Mouse (Mus musculus): Measurements from ENCODE around the gene Tmem91. TPM values are rescaled to one million over a fixed set of nuclear protein-coding genes. Genes with fewer than 3 reads are reported as not detected.

Gene Tmem91
- polyA plus RNA-seq, 1 experiment = not detected

DNA sequence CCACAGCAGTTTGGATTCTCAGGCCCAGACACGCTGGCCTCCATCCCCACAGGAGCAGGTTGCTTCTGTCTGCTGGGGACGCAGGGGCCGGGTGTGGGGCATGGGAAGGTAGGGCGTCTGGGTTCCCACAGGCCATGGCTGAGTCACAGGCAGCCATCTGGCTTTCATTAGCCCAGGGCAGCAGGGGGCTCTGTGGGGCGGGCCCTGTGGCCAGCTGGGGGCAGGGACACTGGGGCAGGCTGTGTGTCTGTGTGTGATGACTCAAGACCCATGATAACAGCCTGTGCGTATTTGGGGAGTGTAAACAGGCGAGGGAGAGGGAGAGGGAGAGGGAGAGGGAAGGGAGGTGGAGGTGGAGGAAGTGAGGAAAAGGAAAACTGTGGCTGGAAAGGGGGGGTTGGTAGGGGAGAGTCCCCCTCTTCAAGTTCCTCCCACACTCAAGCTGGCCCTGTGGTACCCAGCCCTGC is 36.8 kb upstream of the Tmem91 start:
- H3K4me1 ChIP-seq (ENCODE audit: control insufficient read depth, insufficient read depth, low read length) = peaks cover 17% of the 10 kb centered on the region
- H3K4me3 ChIP-seq (ENCODE audit: insufficient read depth, low read length) = no peak overlapping the region
- TF ChIP-seq CTCF (IDR thresholded peaks at IDR 0.05; ENCODE audit: borderline replicate concordance, insufficient read depth, low read length) (no peak), POLR2A (IDR thresholded peaks at IDR 0.05; ENCODE audit: low read depth, low read length) (no peak)
- peak overlapping the region; percentile 48 for H3K27ac ChIP-seq (ENCODE audit: insufficient read depth, low read length)

DNA sequence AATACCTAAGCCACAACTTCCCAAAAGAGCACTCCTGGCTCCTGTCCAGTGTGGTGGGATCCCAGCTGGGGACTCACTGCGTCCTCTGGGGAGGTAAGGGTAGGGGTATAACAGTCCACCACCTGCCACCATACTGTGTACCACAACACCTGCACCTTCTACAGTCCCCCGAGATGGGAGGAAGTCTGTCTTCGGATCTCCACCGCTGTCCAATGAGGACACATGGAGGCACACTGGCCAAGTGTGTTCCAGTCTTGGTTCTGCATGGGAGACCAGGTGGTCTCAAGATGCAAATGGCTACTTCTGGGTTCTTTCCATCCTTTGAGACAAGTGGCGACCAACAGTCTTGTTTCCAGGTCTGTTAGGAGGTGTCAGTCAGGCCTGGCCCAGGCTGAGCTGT is 36.2 kb upstream of the Tmem91 start:
- peaks cover 17% of the 10 kb centered on the region for H3K4me1 ChIP-seq (ENCODE audit: control insufficient read depth, insufficient read depth, low read length)
- H3K27ac ChIP-seq (ENCODE audit: insufficient read depth, low read length) = peak overlapping the region; percentile 48
- TF ChIP-seq CTCF (IDR thresholded peaks at IDR 0.05; ENCODE audit: borderline replicate concordance, insufficient read depth, low read length) = no peak
- TF ChIP-seq POLR2A (IDR thresholded peaks at IDR 0.05; ENCODE audit: low read depth, low read length) = 0 out of 2 replicates have a peak, but pooled peaks have one; percentile 25
- no peak overlapping the region for H3K4me3 ChIP-seq (ENCODE audit: insufficient read depth, low read length)

DNA sequence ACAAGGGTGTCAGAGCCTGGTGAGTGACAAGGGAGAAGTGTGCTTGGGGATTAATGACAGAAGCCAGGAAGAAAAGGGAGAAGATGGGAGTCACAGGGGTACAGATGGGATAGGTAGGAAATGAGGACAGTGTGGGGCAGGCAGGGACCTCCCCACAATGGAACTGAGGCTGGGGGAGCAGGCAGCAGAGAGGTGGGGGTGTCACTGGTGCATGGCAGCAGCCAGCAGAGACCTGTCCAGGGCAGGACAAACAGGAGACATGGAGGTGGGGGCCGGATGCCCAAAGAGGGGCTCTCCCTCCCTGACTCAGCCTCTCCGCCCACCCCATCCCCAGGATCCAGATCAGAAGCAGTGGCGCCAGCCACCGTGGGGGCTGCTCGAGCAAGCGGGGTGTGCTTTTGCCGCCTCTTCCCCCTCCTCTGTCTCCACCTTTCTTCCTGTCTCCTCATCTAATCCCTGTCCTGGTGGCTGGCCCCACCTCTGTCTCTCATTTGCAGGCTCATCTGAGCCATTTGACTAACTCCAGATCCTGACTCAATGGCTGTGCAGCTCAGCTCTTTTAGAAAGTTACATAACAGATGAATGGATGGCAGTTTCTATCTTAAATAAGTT is 35.7 kb upstream of the Tmem91 start:
- Histone ChIP-seq H3K4me3 (ENCODE audit: insufficient read depth, low read length) (no peak overlapping the region), H3K4me1 (ENCODE audit: control insufficient read depth, insufficient read depth, low read length) (peaks cover 17% of the 10 kb centered on the region), H3K27ac (ENCODE audit: insufficient read depth, low read length) (peak overlapping the region; percentile 48)
- no peak for TF ChIP-seq CTCF (IDR thresholded peaks at IDR 0.05; ENCODE audit: borderline replicate concordance, insufficient read depth, low read length)
- TF ChIP-seq POLR2A (IDR thresholded peaks at IDR 0.05; ENCODE audit: low read depth, low read length) = no peak; the same call in 1 of the 2 replicates

DNA sequence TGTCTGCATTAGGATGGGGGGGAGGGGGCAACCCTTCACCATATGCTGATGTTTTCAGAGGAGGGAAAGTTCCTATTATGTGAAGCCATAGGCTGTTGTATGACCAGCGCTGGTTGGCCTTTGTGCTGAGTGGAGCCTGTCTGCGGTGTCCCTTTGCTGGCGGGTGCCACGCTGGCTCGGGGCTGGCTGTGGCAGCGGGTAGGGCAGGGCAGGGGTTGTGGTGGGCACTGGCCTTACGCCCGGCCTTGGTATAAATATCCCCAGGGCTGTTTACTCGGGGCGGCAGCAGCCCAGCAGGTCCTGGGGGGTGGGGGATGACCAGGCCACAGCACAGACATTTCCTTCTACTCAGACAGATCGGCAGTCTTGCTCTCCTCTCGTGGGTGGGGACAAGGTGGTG is 35.0 kb upstream of the Tmem91 start:
- Histone ChIP-seq H3K4me1 (ENCODE audit: control insufficient read depth, insufficient read depth, low read length) (peaks cover 22% of the 10 kb centered on the region), H3K4me3 (ENCODE audit: insufficient read depth, low read length) (no peak overlapping the region), H3K27ac (ENCODE audit: insufficient read depth, low read length) (no peak overlapping the region)
- no peak for TF ChIP-seq POLR2A (IDR thresholded peaks at IDR 0.05; ENCODE audit: low read depth, low read length)
- no peak for TF ChIP-seq CTCF (IDR thresholded peaks at IDR 0.05; ENCODE audit: borderline replicate concordance, insufficient read depth, low read length)

DNA sequence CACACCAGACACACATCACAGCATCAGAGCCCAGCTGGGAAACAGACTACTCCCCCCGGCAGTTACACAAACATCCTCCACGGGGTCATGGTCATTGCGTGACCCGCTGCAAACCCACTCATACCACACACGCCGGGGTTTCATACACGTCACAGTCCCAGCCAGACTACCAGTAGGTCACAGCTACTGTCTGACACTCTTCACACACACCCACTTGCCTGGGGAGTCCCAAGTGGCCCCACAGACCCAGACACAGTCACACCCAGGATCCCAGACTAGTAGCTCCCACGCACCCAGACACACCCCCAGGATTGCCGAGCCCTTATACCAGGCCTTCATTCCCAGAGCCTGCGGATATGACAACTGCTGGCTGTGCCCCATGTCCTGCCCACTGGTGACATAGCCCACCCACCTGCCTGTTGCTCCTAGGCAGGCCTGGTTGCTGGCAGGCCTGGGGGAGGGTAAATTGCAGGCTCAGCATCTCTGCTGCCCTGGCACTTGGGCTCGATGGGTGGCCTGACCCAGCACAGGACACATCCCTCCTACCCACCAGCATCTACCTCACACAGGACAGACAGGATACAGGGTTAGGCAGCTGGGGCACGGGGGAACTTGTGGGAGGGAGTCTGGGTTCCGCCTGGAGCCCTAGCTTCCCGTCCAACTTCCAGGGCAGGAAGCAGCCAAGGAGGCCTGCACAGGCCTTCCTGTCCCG is 32.8 kb upstream of the Tmem91 start:
- TF ChIP-seq POLR2A (IDR thresholded peaks at IDR 0.05; ENCODE audit: low read depth, low read length) = no peak
- no peak for TF ChIP-seq CTCF (IDR thresholded peaks at IDR 0.05; ENCODE audit: borderline replicate concordance, insufficient read depth, low read length)
- Histone ChIP-seq H3K4me3 (ENCODE audit: insufficient read depth, low read length) (no peak overlapping the region), H3K4me1 (ENCODE audit: control insufficient read depth, insufficient read depth, low read length) (peaks cover 22% of the 10 kb centered on the region), H3K27ac (ENCODE audit: insufficient read depth, low read length) (no peak overlapping the region)

DNA sequence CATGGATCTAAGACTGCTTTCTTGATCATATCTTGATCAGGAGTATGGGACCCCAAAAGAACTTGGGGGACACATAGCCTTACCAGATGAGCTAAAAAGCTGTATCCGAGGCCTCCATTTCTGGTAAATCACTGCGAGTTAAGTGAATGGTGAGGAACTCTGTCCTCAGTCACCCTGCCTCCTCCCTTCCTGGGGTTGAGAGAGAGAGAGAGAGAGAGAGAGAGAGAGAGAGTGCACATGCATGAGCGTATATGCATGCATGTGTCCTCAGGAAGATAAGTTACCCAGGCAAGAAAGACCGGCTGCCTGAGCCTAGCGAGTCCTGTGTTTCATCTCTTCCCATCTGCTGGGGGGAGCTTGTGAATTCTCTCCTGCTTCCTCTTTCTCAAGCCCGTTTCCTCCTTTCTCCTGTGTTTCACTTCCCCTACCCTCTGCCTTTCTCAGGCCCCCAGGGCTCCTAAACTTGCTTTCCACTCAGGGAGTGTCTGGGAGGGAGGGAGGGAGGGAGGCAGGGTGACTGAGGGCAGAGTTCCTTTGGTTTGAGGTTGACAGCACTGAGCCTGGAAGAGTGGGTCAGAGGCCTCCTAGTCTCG is 31.7 kb upstream of the Tmem91 start:
- TF ChIP-seq POLR2A (IDR thresholded peaks at IDR 0.05; ENCODE audit: low read depth, low read length) (no peak), CTCF (IDR thresholded peaks at IDR 0.05; ENCODE audit: borderline replicate concordance, insufficient read depth, low read length) (no peak)
- no peak overlapping the region for H3K27ac ChIP-seq (ENCODE audit: insufficient read depth, low read length)
- no peak overlapping the region for H3K4me3 ChIP-seq (ENCODE audit: insufficient read depth, low read length)

DNA sequence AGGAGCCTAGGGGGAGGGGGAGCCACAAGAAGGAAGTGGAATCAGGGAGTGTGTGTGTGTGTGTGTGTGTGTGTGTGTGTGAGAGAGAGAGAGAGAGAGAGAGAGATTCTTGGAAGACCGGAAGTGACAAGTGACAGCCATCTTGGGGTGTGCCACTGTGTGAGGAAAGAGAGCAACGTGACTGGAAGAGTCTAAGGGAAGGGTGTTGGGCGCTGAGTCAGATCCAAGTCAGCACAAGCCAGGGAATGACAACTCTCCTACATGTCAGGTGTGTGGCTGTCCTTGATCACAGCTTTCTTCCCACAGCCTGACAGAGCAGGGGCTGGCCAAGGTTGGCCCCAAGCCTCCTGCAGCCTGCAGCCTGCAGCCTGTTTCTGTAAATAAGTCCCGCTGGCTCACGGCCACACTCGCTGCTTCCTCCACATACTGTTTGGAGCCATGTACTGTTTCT is 30.9 kb upstream of the Tmem91 start:
- Histone ChIP-seq H3K4me1 (ENCODE audit: control insufficient read depth, insufficient read depth, low read length) (peaks cover 15% of the 10 kb centered on the region; the same call in 1 of the 2 replicates), H3K4me3 (ENCODE audit: insufficient read depth, low read length) (no peak overlapping the region), H3K27ac (ENCODE audit: insufficient read depth, low read length) (no peak overlapping the region)
- TF ChIP-seq CTCF (IDR thresholded peaks at IDR 0.05; ENCODE audit: borderline replicate concordance, insufficient read depth, low read length) (no peak), POLR2A (IDR thresholded peaks at IDR 0.05; ENCODE audit: low read depth, low read length) (no peak)

More for the DNA sequence above, 31.7 kb upstream of the Tmem91 start:
- peaks cover 22% of the 10 kb centered on the region for H3K4me1 ChIP-seq (ENCODE audit: control insufficient read depth, insufficient read depth, low read length)

DNA sequence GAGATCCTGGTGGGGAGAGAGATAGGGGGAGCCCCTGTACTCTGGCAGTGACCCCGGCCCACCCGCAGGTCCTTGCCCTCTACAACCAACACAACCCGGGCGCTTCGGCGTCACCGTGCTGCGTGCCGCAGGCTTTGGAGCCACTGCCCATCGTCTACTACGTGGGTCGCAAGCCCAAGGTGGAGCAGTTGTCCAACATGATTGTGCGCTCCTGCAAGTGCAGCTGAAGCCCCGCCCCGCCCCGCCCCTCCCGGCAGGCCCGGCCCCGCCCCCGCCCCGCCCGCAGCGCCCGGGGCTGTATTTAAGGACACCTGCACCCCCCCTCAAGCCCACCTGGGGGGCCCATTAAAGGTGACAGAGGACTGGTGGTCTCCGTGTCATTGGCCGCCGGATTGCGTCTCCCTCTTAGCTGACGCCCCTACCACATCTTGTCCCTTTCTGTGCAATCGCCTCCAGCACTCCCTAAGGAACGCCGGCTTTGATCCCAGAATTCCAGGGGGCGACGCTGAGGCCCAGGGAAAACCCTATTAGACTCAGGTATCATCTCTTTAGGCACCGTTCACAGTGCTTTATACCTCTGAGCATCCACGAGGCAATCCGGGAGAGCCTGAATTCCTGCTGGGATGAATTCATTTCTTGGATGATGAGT is 29.9 kb upstream of the Tmem91 start:
- peaks cover 11% of the 10 kb centered on the region; the same call in 1 of the 2 replicates for H3K4me1 ChIP-seq (ENCODE audit: control insufficient read depth, insufficient read depth, low read length)
- H3K27ac ChIP-seq (ENCODE audit: insufficient read depth, low read length) = no peak overlapping the region
- no peak for TF ChIP-seq CTCF (IDR thresholded peaks at IDR 0.05; ENCODE audit: borderline replicate concordance, insufficient read depth, low read length)
- no peak for TF ChIP-seq POLR2A (IDR thresholded peaks at IDR 0.05; ENCODE audit: low read depth, low read length)
- H3K4me3 ChIP-seq (ENCODE audit: insufficient read depth, low read length) = no peak overlapping the region

DNA sequence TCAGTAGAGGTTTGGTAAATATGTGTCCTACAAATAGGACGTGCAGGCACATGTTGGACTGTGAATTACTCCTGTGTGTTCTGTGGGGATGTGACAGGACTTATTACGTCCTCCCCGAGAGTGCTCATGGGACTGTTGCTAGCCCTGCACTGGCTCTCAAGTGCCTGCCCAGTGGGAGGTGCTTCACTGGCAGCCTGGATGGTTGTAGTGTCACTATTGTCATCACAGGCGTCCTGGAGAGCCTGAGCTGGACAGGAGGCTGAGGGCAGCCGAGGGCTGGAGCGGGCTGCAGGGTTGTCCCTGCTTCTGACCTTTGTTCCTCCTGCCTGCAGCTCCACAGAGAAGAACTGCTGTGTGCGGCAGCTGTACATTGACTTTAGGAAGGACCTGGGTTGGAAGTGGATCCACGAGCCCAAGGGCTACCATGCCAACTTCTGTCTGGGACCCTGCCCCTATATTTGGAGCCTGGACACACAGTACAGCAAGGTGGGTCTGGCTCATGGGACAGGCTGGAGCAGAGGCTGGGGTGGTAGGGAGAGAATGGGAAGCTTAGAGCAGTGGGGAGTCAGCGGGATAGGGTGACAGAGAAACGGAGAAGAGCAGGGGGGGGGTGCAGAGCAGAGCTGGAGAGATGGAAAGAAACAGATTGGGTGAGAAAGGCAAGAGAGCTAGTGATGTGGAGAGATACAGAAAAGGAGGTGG is 29.0 kb upstream of the Tmem91 start:
- peaks cover 11% of the 10 kb centered on the region; the same call in 1 of the 2 replicates for H3K4me1 ChIP-seq (ENCODE audit: control insufficient read depth, insufficient read depth, low read length)
- no peak overlapping the region for H3K4me3 ChIP-seq (ENCODE audit: insufficient read depth, low read length)
- TF ChIP-seq CTCF (IDR thresholded peaks at IDR 0.05; ENCODE audit: borderline replicate concordance, insufficient read depth, low read length) (no peak), POLR2A (IDR thresholded peaks at IDR 0.05; ENCODE audit: low read depth, low read length) (no peak)

More for the DNA sequence above, 29.0 kb upstream of the Tmem91 start:
- no peak overlapping the region for H3K27ac ChIP-seq (ENCODE audit: insufficient read depth, low read length)

Measured in embryonic fibroblast, embryonic 13.5 days (primary cell).